Mouse (Mus musculus): ENCODE data around the gene Aldoc. TPM values are rescaled to one million over a fixed set of nuclear protein-coding genes. Genes with fewer than 3 reads are reported as not detected.

Gene Aldoc
- total RNA-seq, 2 experiments from 2014 or later: 0.68 to 1.6 TPM

DNA sequence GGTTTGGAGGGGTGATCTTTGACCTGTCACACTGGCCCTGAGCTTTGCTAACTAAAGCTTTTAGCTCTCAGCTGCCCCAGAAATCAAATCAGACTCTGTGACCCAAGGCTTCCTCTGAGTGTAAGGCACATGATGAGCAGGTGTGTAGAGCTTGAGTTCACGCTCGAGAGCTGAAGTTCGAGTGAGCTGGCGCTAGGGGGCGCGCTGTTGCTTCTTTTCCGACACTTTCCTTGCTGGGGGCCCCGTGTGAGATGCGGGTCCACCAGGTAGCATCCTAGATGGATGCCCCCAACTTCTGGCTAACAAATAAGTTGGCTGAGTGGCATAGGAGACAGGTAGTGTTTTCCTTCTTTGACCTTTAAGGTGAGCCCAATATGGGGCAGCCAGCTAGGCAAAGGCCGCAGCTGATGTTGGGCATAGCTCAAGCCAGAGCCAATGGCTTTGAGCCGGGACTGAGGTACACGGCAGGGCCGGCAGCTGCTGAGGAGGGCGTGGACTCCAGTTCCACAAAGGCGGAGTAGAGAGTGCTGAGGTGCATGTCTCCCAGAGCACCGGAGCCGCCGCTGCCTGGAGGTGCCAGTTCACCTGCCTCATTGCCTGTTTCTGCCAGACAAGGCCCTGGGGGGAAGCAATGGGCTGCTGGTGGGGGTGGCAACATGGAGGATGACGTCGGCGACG is 35.7 kb downstream of the Aldoc start:
- intact Hi-C loops (cut with DNase I): loop anchor here (5.0 kb wide), 1 partner anchor 94 kb away; no protein-coding TSS in a partner anchor

DNA sequence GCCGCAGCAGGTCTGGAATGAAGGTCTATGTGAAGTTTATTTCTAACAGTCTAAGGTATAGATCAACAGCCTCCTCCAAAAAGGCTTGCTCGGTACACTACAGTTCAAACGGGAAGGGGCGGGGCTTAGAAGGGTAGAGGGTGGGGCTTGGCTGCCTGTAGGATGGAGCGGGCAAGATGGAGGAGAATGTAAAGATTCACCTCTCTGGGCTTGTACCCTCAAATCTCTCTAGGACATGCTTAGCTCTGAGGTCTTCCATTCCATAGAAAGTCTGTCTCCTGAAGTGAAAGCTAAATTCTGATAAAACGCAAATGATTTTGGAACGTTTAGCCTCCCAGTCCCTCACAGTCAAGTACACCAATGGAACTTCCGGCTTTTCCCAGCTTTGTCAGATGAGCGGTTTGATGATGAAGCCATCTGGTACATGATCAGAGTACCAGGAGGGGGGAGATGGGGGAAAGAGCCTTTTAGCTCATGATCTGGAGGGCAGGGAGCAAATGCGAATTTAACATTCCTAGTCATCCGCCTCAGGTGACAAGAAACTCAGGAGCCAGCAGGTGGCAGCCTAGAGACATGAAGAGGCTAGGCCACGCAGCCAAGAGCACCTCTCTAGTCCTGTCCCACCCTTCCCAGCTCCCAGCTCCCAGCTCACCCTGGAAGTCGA is 37.5 kb downstream of the Aldoc start:
- DNase-seq: peak; percentile 59 to 76
- intact Hi-C loops (cut with DNase I): loop anchor here (1.0 kb wide), 1 partner anchor 39 kb away; no protein-coding TSS in a partner anchor

More for the DNA sequence above, 35.7 kb downstream of the Aldoc start:
- peak; percentile 7 to 18 for DNase-seq

DNA sequence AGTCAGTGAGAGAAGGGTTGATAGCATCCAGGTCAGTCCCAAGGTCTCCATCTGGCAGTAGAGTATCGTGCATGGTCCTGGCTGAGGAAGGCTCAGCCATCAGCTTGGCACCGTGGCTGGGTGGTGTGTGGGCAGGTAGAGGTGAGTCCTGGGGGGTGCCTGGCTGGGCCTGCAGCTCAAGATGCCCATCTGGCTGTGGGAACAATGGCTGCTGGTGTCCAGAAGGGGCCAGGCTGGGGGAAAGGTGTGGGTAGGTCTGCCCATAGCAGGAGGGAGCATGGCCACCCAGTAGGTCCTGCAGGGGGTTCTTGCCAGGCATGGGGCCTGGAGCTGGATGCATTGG is 38.0 kb downstream of the Aldoc start:
- intact Hi-C loops (cut with DNase I): loop anchor here (1.0 kb wide), 1 partner anchor 39 kb away; no protein-coding TSS in a partner anchor
- DNase-seq: no peak

DNA sequence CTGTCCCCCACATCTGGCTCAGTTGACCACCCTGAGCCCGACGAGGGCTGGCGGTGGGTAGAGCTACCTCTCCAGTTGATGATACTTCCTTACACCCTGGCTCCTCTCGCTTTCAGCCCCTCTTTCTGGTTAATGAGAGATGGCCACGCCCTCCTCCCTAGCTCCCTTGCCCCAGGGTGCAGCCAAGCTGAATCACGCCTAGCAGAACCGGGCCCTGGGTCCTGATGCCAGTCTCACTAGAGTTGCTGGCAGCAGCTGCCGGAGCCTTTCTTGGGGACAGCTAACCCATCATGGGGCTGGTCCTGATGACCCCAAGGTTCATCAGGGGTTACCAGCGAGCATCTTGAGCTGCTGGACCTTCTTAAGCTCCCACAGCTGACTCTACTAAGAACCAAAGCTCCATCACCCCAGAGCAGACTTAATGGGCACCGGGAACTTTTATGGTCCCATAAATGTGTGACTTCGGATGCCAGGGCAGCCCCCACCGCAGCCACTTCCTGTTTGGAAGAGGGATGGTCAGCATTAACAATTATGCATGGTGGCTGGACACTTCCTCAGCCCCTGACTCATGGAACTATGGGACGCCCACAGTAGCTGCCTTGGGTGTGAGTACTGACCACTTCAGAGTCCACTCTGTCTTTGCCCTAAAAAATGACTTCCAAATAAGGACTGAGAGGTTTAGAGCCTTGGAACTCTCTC is 40.7 kb downstream of the Aldoc start:
- DNase-seq: no peak
- intact Hi-C loops (cut with DNase I): no loop called here

DNA sequence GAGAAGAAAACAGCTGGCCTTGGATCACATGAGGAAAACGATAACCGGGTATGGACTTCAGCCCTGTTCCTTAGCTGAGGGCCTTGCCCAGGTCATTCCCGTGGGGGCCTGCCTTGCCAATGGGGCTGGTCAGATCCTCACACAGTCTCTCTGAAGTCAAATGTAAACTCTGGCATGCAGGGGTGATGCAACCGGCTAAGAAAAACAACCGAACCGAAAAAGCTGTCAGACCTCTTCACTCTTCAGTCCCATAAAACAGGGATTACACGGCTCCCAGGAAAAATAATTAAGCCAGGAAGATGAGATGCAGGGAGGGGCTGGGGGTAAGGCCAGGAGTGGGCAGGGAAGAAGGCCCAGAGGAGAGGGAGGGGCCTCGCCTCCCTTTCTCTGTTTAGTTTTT is 41.3 kb downstream of the Aldoc start:
- intact Hi-C loops (cut with DNase I): no loop called here
- no peak for DNase-seq

DNA sequence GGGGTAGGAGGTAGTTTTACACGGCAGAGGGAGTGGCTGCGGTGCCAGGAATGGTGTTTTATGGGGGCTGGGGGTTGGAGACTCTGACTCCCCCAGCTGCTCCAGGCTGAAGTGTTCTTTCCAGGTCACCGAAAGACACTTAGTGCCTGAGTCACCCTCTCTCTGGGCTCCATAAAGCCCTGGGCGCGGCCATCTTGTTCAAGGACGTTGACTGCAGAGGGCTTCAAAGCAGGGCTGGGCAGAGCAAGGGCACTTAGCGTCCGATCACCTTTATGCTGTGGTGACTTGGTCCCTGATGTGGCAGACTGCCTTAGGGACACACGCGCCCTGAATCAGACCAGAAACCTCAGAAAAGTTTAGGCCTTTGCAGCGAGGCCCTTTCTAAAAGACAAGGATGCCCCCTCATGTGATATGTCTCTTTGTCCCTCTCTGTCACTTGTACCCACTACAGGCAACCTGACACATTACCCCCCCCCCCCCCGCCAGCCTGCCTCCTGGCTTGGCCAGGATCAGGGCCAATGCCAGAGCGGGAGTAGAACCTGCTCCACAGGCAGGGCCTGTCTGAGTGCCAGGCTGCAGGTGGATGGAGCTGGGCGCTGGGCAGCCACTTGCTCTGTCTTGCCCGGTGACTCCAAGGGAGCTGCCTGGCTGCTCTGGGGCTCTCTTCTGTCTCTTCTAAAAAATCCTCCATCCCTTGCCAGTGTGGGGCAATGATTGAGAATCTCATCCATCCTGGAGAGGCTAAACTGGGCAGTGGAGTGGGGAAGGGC is 44.9 kb downstream of the Aldoc start:
- no peak for DNase-seq
- intact Hi-C loops (cut with DNase I): no loop called here

DNA sequence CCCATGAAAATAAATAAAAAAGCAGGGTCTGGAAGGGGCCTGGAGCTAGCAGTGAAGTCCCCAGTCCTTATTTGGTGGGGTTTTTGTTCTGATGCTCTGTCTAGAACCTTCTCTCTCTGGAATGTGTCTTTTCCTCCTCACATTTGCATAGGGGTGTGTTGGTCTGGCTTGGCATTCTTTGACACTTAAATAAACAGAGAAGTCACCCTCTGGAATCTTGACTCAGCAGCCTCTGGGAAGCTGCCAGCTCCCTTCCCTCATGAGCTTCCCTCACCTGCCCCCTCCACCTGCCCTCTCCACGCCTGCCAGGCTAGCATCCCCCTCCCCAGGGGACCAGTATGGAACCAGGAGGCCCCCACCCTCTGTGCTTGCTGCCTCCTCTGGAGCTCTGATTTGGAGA is 47.6 kb downstream of the Aldoc start:
- intact Hi-C loops (cut with DNase I): no loop called here
- DNase-seq: no peak

DNA sequence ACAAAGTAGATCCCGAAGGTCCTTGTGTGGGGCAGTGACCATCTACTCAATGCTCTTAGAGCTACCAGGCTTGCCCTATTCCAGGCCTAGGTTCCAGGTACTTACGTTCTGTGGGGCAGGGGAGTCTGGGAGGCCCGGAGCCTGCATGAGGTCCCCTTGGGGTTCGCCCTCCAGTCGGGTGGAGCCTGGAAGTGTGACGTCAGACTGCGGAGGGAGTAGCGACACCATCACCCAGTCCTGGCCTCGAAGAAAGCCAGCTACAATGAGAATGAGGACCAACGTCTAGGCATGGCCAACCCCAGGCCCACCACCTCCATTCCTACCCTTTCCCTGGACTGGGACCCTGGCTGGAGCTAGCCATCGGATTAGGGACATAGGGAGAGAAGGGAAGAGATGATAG is 48.9 kb downstream of the Aldoc start:
- no peak for DNase-seq
- intact Hi-C loops (cut with DNase I): no loop called here

DNA sequence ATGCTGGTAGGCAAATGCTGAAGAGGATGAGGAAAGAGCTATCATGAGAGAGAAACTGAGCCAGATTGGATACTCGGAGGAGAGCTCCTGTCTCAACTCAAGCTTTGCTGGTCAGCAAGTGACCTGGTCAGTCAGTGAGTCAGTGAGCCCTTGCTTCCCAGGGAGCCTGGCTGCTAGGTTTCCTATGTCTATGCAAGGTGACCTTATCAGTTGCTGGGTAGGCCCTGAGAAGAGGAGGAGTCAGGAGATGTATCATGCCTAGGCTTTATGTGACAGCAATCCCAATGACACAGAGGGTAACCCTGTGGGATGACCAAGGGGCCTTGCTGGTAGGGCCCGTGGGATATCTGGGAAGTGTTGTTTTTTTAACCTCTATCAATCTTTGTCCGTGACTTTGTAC is 49.4 kb downstream of the Aldoc start:
- intact Hi-C loops (cut with DNase I): no loop called here
- no peak for DNase-seq

DNA sequence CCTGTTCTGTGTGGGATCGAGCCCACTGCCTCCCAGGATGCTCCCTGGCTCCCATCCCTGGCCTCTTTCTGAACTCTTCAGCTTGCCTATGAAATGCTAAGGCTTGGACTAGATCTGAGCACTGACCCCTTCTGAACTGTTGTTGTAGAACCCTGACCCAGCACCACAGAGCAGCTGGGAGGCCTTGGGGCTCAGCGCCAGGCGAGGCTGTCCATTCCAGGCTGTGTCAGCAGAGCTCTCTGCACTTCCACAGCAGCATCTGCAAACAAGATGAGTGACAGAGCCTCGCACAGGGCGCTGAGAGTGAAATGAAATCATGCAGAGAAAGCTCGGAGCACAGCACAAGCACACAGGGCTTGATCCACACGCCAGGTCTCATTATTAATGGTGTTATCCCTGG is 49.8 kb downstream of the Aldoc start:
- intact Hi-C loops (cut with DNase I): no loop called here
- no peak for DNase-seq

DNA sequence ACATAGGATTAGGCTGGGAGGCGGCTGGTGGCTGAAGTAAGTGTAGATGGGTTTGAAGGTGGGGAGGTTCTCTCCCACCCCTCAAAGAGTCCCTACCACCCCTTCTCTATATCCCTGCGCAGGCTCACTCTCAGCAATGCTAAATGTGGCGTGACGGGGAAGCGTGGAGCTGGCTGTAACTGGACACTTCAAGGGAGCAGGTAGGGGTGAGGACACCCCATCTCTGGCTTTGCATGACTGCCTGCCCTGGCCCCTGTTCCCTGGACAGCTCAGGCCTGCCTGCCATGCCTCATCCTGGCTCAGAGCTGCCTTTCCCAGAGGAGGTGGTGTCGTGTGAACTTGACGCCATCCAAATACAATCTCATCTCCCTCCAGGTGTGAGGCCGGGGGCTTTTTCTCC is 51.4 kb downstream of the Aldoc start:
- DNase-seq: no peak
- intact Hi-C loops (cut with DNase I): no loop called here

Other genes starting within 250 kb of the Aldoc start
- 10 to 100 TPM; 26.2 to 28.4 TPM for gene Eral1, start 242.6 kb upstream of the Aldoc start, total RNA-seq (2021)
- gene Fam222b, start 228.3 kb upstream of the Aldoc start, total RNA-seq (2021): 10 to 100 TPM; 11.7 to 12.3 TPM
- gene Traf4, start 157.4 kb upstream of the Aldoc start, total RNA-seq (2021): 1 to 10 TPM; 6.1 to 7.0 TPM
- 1 to 10 TPM; 2.2 to 3.4 TPM for gene Nek8, start 146.3 kb upstream of the Aldoc start, total RNA-seq (2021)
- gene Tlcd1, start 146.3 kb upstream of the Aldoc start, total RNA-seq (2021): 1 to 10 TPM; 6.1 to 7.5 TPM
- 100 to 1,000 TPM; 805 to 853 TPM for gene Rpl23a, start 139.4 kb upstream of the Aldoc start, total RNA-seq (2021)
- 10 to 100 TPM in 1 of 2 experiments, 1 to 10 TPM in 1; 10.0 to 13.2 TPM for gene Rab34, start 134.5 kb upstream of the Aldoc start, total RNA-seq (2021)
- under 1 TPM; 0.50 to 0.70 TPM for gene Proca1, start 129.6 kb upstream of the Aldoc start, total RNA-seq (2021)
- gene Sdf2, start 77.2 kb upstream of the Aldoc start, total RNA-seq (2021): 10 to 100 TPM; 47.4 to 47.7 TPM
- 10 to 100 TPM; 28.4 to 29.6 TPM for gene Supt6, start 77.0 kb upstream of the Aldoc start, total RNA-seq (2021)
- 100 to 1,000 TPM; 187 to 210 TPM for gene 2610507B11Rik, start 61.2 kb upstream of the Aldoc start, total RNA-seq (2021)
- gene BC030499, start 32.1 kb upstream of the Aldoc start, total RNA-seq (2021): under 1 TPM; 0.50 to 0.62 TPM
- under 1 TPM; 0.54 to 0.58 TPM for gene Spag5, start 21.4 kb upstream of the Aldoc start, total RNA-seq (2021)
- 10 to 100 TPM; 22.7 to 24.1 TPM for gene Pigs, start 5.4 kb downstream of the Aldoc start, total RNA-seq (2021)
- gene Unc119, start 20.5 kb downstream of the Aldoc start, total RNA-seq (2021): 1 to 10 TPM; 5.3 to 6.2 TPM
- gene Foxn1, start 63.6 kb downstream of the Aldoc start, total RNA-seq (2021): not detected
- not detected for gene Slc13a2, start 99.2 kb downstream of the Aldoc start, total RNA-seq (2021)
- gene Slc46a1, start 142.7 kb downstream of the Aldoc start, total RNA-seq (2021): 1 to 10 TPM; 1.6 to 1.8 TPM
- under 1 TPM; 0.46 to 0.50 TPM for gene Sarm1, start 174.8 kb downstream of the Aldoc start, total RNA-seq (2021)
- gene Vtn, start 176.1 kb downstream of the Aldoc start, total RNA-seq (2021): 10 to 100 TPM; 20.9 to 22.9 TPM
- gene Sebox, start 180.5 kb downstream of the Aldoc start, total RNA-seq (2021): not detected
- gene Tmem199, start 189.2 kb downstream of the Aldoc start, total RNA-seq (2021): 10 to 100 TPM in 1 of 2 experiments, 1 to 10 TPM in 1; 9.4 to 10.3 TPM
- 100 to 1,000 TPM; 151 to 156 TPM for gene Poldip2, start 189.2 kb downstream of the Aldoc start, total RNA-seq (2021)
- 10 to 100 TPM; 38.4 to 42.1 TPM for gene Tnfaip1, start 213.4 kb downstream of the Aldoc start, total RNA-seq (2021)
- gene Ift20, start 213.4 kb downstream of the Aldoc start, total RNA-seq (2021): 10 to 100 TPM; 39.1 to 42.9 TPM
- 1 to 10 TPM; 4.8 to 5.1 TPM for gene Tmem97, start 227.8 kb downstream of the Aldoc start, total RNA-seq (2021)

Data from heart, postnatal 36 days (tissue).